Mouse (Mus musculus) embryonic fibroblast, embryonic 13.5 days (primary cell): ENCODE results near the gene Ap1s2. TPM values are rescaled to one million over a fixed set of nuclear protein-coding genes. Genes with fewer than 3 reads are reported as not detected.

Source experiments
- H3K27ac ChIP-seq: 2 replicates; pipeline ENCODE4 v1.5.1; 2012; ENCODE audit warnings: low read length, control low read depth, inconsistent platforms; ENCODE audit not compliant: insufficient read depth
- H3K4me1 ChIP-seq: 2 replicates; pipeline ENCODE4 v1.6.1; 2011; ENCODE audit warnings: low read length; ENCODE audit not compliant: control insufficient read depth, insufficient read depth
- H3K4me3 ChIP-seq: 2 replicates; pipeline ENCODE4 v1.5.1; 2011; ENCODE audit warnings: mild to moderate bottlenecking, control low read depth, low read length; ENCODE audit not compliant: insufficient read depth
- CTCF ChIP-seq: IDR thresholded peaks from 2 replicates; pipeline ENCODE4 v1.5.1; 2011; ENCODE audit warnings: mild to moderate bottlenecking, control low read depth, low read length, moderate library complexity, borderline replicate concordance; ENCODE audit not compliant: insufficient read depth
- POLR2A ChIP-seq: IDR thresholded peaks from 2 replicates; pipeline ENCODE4 v1.6.1; 2011; ENCODE audit warnings: low read depth, mild to moderate bottlenecking, control low read depth, low read length, moderate library complexity
- polyA plus RNA-seq: library from polyadenylated mRNA; stranded (reverse); fragments of >200 nt; gene quantifications from 2 replicates; pipeline ENCODE4 v1.2.4, GENCODE M21; 2011; ENCODE audit warnings: low read depth; ENCODE audit not compliant: missing spikeins, insufficient read length

Ap1s2 gene
- polyA plus RNA-seq, 1 experiment: 39.7 TPM

- Histone ChIP-seq H3K4me3 (no peak overlapping the region), H3K27ac (no peak overlapping the region; the same call in 1 of the 2 replicates), H3K4me1 (no peaks in the 10 kb centered on the region)
- TF ChIP-seq CTCF (no peak), POLR2A (no peak)
These were observed 2.0 kb upstream of the Ap1s2 start for GRCm38 (mm10) chrX:163906861-163907260.

DNA sequence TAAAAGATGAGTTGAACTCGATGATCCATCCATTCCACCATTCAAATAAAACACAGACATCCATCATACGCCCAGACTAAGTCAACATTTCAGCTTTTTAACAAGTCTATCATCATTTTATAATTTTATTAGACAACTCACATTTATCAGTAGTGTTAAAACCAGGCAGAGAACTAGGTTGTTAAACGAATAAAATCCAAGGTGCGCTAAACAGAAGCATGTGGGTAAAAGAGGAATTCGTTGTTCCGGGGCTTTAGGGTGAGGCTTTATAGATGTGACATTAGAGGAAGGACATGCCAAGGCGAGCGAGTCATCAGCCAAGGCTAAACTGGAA is 847 bp upstream of the Ap1s2 start:
- peak overlapping the region; percentile 69 for H3K27ac ChIP-seq

DNA sequence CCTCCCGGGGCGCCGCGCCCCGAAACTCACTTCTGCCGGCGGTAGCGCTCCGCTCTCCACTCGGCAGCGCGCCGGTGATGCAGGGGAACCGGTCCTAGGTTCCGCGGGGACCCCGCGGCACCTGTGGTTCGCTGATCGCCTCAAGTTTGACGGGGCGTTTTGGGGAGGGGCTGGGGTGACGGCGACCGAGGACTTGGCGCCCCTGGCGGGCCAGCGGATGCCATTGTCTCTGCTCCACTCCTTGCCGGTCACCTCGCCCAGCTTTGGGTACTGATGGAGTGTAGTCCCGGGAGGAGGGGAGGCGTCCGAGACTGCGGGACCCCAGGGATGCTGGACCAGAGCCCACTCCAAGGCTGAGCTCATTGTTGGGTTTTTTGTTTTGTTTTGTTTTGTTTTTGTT is 564 bp downstream of the Ap1s2 start:
- H3K27ac ChIP-seq: no peak overlapping the region
- no peaks in the 10 kb centered on the region for H3K4me1 ChIP-seq
- TF ChIP-seq POLR2A (no peak), CTCF (no peak)
- peak overlapping the region; percentile 62 for H3K4me3 ChIP-seq

More for the DNA sequence above, 847 bp upstream of the Ap1s2 start:
- H3K4me3 ChIP-seq: peak overlapping the region; percentile 50
- no peaks in the 10 kb centered on the region for H3K4me1 ChIP-seq
- no peak for TF ChIP-seq POLR2A
- no peak for TF ChIP-seq CTCF

DNA sequence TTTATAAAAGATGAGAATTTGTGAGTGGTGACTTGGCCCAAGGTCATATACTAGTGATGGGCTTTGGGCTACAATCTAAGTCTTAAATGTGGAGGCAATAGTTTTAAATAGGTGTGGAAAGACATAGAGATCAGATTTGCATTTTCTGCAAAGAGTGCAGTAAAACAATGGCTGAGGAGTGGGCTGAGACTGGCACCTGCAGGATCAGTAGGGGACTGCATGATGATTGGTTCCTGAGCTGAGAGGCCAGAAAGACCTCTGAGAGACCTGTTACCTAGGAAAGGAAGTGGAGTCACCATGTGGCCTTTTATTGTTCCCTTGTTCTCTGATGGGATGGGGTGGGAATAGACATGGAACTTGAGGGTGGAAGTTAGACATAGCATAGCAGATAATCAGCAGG is 4.0 kb downstream of the Ap1s2 start:
- H3K4me1 ChIP-seq: no peaks in the 10 kb centered on the region
- TF ChIP-seq POLR2A (no peak), CTCF (peak; percentile 27; the same call in 1 of the 2 replicates)

GRCm38 (mm10) chrX:163929550-163929949 is 20.7 kb downstream of the Ap1s2 start:
- no peak overlapping the region for H3K4me3 ChIP-seq
- H3K27ac ChIP-seq: no peak overlapping the region
- H3K4me1 ChIP-seq: no peaks in the 10 kb centered on the region
- no peak for TF ChIP-seq POLR2A
- TF ChIP-seq CTCF: no peak

More for the DNA sequence above, 4.0 kb downstream of the Ap1s2 start:
- H3K27ac ChIP-seq: no peak overlapping the region
- no peak overlapping the region for H3K4me3 ChIP-seq

- Histone ChIP-seq H3K27ac (no peak overlapping the region), H3K4me3 (no peak overlapping the region), H3K4me1 (no peaks in the 10 kb centered on the region; the same call in 1 of the 2 replicates)
- TF ChIP-seq CTCF (no peak), POLR2A (no peak)
These were observed 25.9 kb downstream of the Ap1s2 start for GRCm38 (mm10) chrX:163934731-163935130.

DNA sequence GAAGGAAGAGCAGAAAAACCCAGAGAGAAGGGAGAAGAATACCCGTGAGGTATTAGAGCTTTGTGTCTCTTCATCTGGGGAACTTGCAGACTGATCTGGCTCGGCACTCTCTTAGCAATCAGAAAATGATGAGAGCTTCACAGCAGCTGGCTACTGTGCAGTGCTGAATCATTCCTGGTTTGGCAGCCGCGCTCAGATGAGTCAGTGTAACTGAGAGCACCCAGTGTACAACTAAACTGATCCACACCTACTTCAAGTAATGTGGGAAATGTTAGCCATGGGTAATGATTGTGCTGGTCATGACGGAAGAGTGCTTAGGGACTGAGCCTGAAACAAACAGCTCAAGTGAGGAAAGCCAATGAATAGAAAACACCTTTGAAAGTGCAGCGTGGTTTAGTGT is 29.8 kb downstream of the Ap1s2 start:
- H3K4me3 ChIP-seq: no peak overlapping the region
- H3K4me1 ChIP-seq: no peaks in the 10 kb centered on the region; the same call in 1 of the 2 replicates
- no peak for TF ChIP-seq POLR2A
- TF ChIP-seq CTCF: no peak
- peak overlapping the region; percentile 60 for H3K27ac ChIP-seq

DNA sequence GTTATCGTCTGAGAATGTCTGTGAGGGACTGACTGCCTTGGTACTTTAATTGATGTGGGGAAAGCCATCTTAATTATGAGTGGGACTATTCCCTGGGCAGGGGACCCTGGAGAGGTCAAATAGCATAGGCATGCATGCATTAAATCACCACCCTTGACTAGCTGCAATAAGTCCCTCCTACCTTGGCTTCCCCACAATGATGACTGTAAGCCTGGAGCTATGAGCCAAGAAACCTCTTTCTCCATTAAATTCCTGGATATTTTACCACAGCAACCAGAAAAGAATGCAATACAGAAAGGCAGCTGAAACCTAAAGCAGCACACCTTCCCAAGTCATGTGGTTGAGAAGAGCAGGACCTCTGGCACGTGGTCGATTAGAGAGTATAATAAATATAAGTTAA is 35.6 kb downstream of the Ap1s2 start:
- no peak for TF ChIP-seq CTCF
- no peak for TF ChIP-seq POLR2A
- Histone ChIP-seq H3K27ac (no peak overlapping the region), H3K4me1 (no peaks in the 10 kb centered on the region), H3K4me3 (no peak overlapping the region)

GRCm38 (mm10) chrX:163951618-163952017 is 42.8 kb downstream of the Ap1s2 start:
- TF ChIP-seq CTCF: no peak
- no peak for TF ChIP-seq POLR2A
- H3K4me1 ChIP-seq: no peaks in the 10 kb centered on the region; the same call in 1 of the 2 replicates
- H3K27ac ChIP-seq: no peak overlapping the region
- no peak overlapping the region for H3K4me3 ChIP-seq

GRCm38 (mm10) chrX:163957381-163957780 is 48.6 kb downstream of the Ap1s2 start:
- Histone ChIP-seq H3K4me3 (peak overlapping the region; percentile 69), H3K27ac (peak overlapping the region; percentile 67), H3K4me1 (no peaks in the 10 kb centered on the region; the same call in 1 of the 2 replicates)
- TF ChIP-seq CTCF (no peak), POLR2A (no peak; the same call in 1 of the 2 replicates)

- peak overlapping the region; percentile 85 for H3K4me3 ChIP-seq
- H3K27ac ChIP-seq: peak overlapping the region; percentile 100
- no peaks in the 10 kb centered on the region for H3K4me1 ChIP-seq
- peak; percentile 57; the same call in 1 of the 2 replicates for TF ChIP-seq POLR2A
- TF ChIP-seq CTCF: no peak
These were observed 49.1 kb downstream of the Ap1s2 start for GRCm38 (mm10) chrX:163957803-163958466.
